Mouse (Mus musculus): Measurements from ENCODE around the gene Tacc3. TPM values are rescaled to one million over a fixed set of nuclear protein-coding genes. Genes with fewer than 3 reads are reported as not detected.

The Tacc3 gene
- total RNA-seq, 4 experiments from 2014 or later: 0.88 to 1.8 (median 1.2) TPM

- no peak for DNase-seq (ENCODE audit: low spot score in 2 of 2)
Observed at GRCm38 (mm10) chr5:33694461-33694847, 36.5 kb downstream of the Tacc3 start.

- no peak for DNase-seq (ENCODE audit: low spot score in 2 of 2)
Observed at GRCm38 (mm10) chr5:33694848-33695717, 37.2 kb downstream of the Tacc3 start.

GRCm38 (mm10) chr5:33695718-33696121 lies 37.8 kb downstream of the Tacc3 start:
- no peak for DNase-seq (ENCODE audit: low spot score in 2 of 2)

- no peak for DNase-seq (ENCODE audit: low spot score in 2 of 2)
Observed at GRCm38 (mm10) chr5:33696430-33696829, 38.5 kb downstream of the Tacc3 start.

GRCm38 (mm10) chr5:33697534-33697933 lies 39.6 kb downstream of the Tacc3 start:
- no peak for DNase-seq (ENCODE audit: low spot score in 2 of 2)

GRCm38 (mm10) chr5:33697947-33698512 lies 40.1 kb downstream of the Tacc3 start:
- no peak for DNase-seq (ENCODE audit: low spot score in 2 of 2)

GRCm38 (mm10) chr5:33698669-33699068 lies 40.7 kb downstream of the Tacc3 start:
- DNase-seq (ENCODE audit: low spot score in 2 of 2): no peak

GRCm38 (mm10) chr5:33700010-33700409 lies 42.1 kb downstream of the Tacc3 start:
- DNase-seq (ENCODE audit: low spot score in 2 of 2): no peak

GRCm38 (mm10) chr5:33701832-33702231 lies 43.9 kb downstream of the Tacc3 start:
- no peak for DNase-seq (ENCODE audit: low spot score in 2 of 2)

- no peak for DNase-seq (ENCODE audit: low spot score in 2 of 2)
Observed at GRCm38 (mm10) chr5:33703999-33704398, 46.1 kb downstream of the Tacc3 start.

GRCm38 (mm10) chr5:33704945-33705611 lies 47.1 kb downstream of the Tacc3 start:
- no peak for DNase-seq (ENCODE audit: low spot score in 2 of 2)

- no peak for DNase-seq (ENCODE audit: low spot score in 2 of 2)
Observed at GRCm38 (mm10) chr5:33705612-33706349, 47.9 kb downstream of the Tacc3 start.

- no peak for DNase-seq (ENCODE audit: low spot score in 2 of 2)
Observed at GRCm38 (mm10) chr5:33706350-33706629, 48.4 kb downstream of the Tacc3 start.

- no peak for DNase-seq (ENCODE audit: low spot score in 2 of 2)
Observed at GRCm38 (mm10) chr5:33707163-33707562, 49.2 kb downstream of the Tacc3 start.

GRCm38 (mm10) chr5:33709037-33709436 lies 51.1 kb downstream of the Tacc3 start:
- no peak for DNase-seq (ENCODE audit: low spot score in 2 of 2)

GRCm38 (mm10) chr5:33712550-33712949 lies 54.6 kb downstream of the Tacc3 start:
- DNase-seq (ENCODE audit: low spot score in 2 of 2): no peak

GRCm38 (mm10) chr5:33715182-33715581 lies 57.3 kb downstream of the Tacc3 start:
- no peak for DNase-seq (ENCODE audit: low spot score in 2 of 2)

GRCm38 (mm10) chr5:33716467-33716866 lies 58.5 kb downstream of the Tacc3 start:
- no peak for DNase-seq (ENCODE audit: low spot score in 2 of 2)

- DNase-seq (ENCODE audit: low spot score in 2 of 2): no peak
Observed at GRCm38 (mm10) chr5:33718460-33718859, 60.5 kb downstream of the Tacc3 start.

- DNase-seq (ENCODE audit: low spot score in 2 of 2): no peak
Observed at GRCm38 (mm10) chr5:33720852-33721490, 63.0 kb downstream of the Tacc3 start.

- DNase-seq (ENCODE audit: low spot score in 2 of 2): peak in 1 of 2 experiments; percentile 39
Observed at GRCm38 (mm10) chr5:33721541-33722265, 63.8 kb downstream of the Tacc3 start, which contains the start of gene Fgfr3. Fgfr3 (plus strand) TSS chr5:33721674.

Data from gastrocnemius, adult 8-10 months (tissue).